Mouse (Mus musculus) adrenal gland, postnatal 25 days (tissue): Measurements from ENCODE around the gene Mknk2. TPM values are rescaled to one million over a fixed set of nuclear protein-coding genes. Genes with fewer than 3 reads are reported as not detected.
A peak's percentile ranks its signal among the peaks of the same experiment; 100 is the strongest.

Experiments used
- DNase-seq: peaks from one replicate; pipeline ENCODE4 v3.0.0; 2021; ENCODE audit warnings: mixed read lengths
- long read RNA-seq: library from polyadenylated mRNA; stranded (forward); transcript quantifications from one replicate; pipeline ENCODE4 v2.0.0, GENCODE M21; 2021
- total RNA-seq: library from RNA; stranded (reverse); gene quantifications from 2 replicates; pipeline ENCODE4 v1.2.3, GENCODE M21; 2021

Gene Mknk2
- total RNA-seq, result 155 and 164 TPM in 2 replicates
- long read RNA-seq, transcript Mknk2-205 (14 exons, 3,439 nt), result major isoform, 13 of 152 reads
- long read RNA-seq, partial matches to known transcripts, result 10 of 152 reads
- long read RNA-seq, other reads (novel, unspliced or antisense), result 128 of 152 reads

GRCm38 (mm10) chr10:80677942-80678436, at the start of gene Mknk2:
TSS of gene Mknk2 (minus strand) at chr10:80678112.
- peak; percentile 96 for DNase-seq

GRCm38 (mm10) chr10:80717281-80717680, 39.4 kb upstream of the Mknk2 start:
- DNase-seq, result peak; percentile 62

DNA sequence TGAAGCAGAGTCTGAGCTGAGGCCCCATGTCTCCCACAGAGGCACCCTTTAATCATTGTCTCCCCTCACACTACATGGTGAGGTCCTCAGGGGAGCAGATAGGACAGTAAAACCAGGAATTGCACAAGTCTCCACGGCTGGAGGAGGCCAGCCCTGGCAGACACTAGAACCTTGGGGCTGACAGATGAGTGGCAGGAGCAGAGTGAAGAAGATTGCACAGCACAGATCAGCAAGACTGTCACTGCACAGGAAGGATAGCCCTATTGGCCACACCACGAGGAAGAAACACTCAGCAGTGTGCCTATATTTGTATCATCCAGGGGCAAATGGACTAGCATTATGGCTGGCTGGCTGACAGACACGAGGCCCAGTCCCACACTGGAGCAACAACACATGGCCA, 32.9 kb upstream of the Mknk2 start:
- DNase-seq, result no peak

GRCm38 (mm10) chr10:80705479-80705878, 27.6 kb upstream of the Mknk2 start:
- no peak for DNase-seq

- DNase-seq, result no peak
These were observed 27.1 kb upstream of the Mknk2 start for GRCm38 (mm10) chr10:80705033-80705432.

DNA sequence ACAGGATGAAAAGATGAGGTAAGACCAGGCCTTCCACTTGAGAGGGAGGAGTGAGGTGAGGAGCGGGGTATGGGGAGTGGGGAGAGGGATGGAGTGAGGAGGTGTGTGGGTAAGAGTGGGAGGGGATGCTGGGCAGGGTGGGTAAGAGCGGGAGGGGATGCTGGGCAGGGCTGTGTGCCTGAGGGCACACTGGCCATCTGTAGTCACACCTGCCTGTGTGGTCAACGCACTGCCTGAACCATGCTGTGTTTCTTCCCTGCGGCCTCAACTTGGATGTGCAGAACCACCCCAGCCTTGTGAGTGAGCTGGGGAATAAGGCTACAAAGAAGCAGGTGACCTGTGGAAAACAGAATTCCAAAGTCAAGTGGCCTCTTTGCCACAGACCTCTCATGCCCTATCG, 26.5 kb upstream of the Mknk2 start:
- DNase-seq, result no peak

DNA sequence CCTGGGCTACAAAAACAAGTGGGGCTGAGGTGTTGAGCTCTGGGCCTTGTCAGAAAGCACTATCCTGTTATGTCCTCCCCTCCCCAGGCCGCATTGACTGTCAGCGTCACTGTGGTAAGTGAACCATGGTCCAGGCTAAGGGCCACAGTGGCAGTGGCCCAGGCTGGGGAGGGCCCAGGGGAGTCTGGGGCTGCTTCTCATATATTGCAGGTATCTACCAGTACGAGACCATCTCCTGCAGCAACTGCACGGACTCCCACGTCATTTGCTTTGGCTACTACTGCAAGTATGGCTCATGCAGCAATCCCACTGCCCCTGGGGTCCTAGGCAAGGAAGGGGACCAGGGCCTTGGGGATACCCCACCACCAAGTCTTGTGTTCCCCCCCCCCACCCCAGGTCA, 25.7 kb upstream of the Mknk2 start:
- no peak for DNase-seq

GRCm38 (mm10) chr10:80702536-80703390, 24.9 kb upstream of the Mknk2 start:
- DNase-seq, result peak; percentile 96

GRCm38 (mm10) chr10:80701721-80702535, 24.0 kb upstream of the Mknk2 start, which contains the start of the genes Mob3a and Izumo4:
TSS of gene Mob3a (minus strand) at chr10:80701977.
TSS of gene Izumo4 (plus strand) at chr10:80702184.
- peak; percentile 98 for DNase-seq

GRCm38 (mm10) chr10:80700732-80701131, 22.8 kb upstream of the Mknk2 start:
- no peak for DNase-seq

GRCm38 (mm10) chr10:80700038-80700504, 22.2 kb upstream of the Mknk2 start:
- no peak for DNase-seq

DNA sequence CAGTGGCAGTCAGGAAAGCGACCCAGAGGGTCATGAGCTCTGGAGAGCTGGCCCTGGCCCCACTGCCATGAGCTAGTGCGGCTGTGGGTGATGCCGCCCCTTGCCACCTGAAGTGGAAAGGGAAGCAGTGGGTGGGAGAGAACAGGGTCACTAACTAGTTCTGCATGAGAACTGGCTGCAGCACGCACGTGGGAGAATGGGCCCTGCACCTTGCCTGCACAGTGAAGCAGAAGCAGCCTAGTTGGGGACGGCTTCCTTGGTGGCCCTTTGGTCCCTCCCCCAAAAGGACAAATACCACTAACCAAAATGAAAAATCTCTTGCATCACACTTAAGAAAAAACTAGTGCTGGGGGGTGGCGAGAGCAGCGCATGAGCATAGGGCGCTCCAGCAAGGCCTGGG, 20.7 kb upstream of the Mknk2 start:
- no peak for DNase-seq

DNA sequence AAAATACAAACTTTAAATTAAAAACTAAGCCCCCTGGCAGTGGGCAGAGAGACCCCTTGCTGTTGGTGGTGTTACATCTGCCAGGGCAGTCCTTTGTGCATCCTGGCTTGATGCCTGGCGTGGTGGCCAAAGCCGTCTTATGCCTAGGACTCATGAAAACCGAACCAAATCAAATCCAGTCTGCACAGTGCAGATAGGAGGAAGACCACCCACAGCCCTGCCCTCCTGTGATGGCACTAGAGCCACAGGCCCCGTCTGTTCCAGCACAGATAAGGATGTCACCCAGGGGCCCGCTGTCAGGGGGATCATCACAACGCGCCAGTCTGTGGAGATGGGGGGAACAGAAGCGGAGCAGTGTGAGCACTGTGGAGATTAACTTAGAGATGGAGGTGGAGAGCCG, 19.9 kb upstream of the Mknk2 start:
- DNase-seq, result no peak

DNA sequence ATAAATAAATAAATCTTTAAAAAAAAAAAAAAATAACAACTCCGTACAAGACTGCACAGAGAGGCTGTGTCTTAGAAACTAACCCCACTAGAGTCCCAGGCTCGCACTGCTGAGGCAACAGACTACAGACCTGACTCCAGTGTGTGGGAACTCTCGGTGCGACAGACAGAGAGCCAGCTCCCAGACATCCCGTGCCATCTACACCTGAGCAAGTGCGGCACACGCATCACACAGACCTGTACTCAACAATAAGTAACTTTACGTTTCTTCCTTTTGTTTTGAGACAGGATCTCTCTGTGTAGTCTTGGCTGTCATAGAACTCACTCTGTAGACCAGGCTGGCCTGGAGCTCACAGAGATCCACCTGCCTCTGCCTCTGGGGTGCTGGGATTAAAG, 19.5 kb upstream of the Mknk2 start:
- DNase-seq, result no peak

- DNase-seq, result no peak
These were observed 18.8 kb upstream of the Mknk2 start for GRCm38 (mm10) chr10:80696502-80697392.

DNA sequence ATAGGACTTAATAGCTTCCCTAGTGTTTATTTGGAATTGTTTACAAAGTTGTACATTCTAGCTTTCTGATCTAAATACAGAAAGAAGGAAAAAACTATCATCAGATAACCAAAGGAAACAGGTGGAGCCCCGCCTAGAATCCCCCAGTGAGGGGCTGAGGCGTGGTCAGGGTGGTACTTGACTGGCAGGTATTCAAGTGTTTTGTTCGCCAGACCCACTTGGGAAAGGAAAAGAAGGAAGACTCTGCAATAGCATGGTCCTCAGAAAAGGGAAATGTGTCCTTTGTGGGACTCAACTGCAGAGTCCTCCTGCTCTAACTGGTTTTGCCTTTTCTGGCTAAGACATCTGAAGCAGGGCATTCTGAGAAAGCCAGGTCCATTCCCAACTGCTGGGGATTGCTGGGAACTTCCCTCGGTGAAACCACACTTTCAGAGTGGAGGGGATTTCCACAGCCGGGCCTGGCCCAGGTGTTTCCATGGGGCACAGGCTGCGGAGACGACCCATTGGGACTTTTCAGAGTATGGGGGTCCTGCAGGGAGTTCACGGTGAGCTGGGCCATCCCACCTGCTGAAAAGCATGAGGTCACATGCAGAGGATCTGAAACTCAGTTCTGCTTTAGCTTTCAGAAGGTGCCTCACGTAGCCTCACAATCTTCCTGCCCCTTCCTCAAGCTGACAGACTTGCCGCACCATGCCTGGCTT, 18.0 kb upstream of the Mknk2 start:
- no peak for DNase-seq

GRCm38 (mm10) chr10:80695186-80695585, 17.3 kb upstream of the Mknk2 start:
- DNase-seq, result peak; percentile 31

GRCm38 (mm10) chr10:80694159-80694938, 16.4 kb upstream of the Mknk2 start:
- DNase-seq, result no peak

- no peak for DNase-seq
These were observed 15.6 kb upstream of the Mknk2 start for GRCm38 (mm10) chr10:80693401-80694045.
